Comparison of ENCODE assay signal across 17 mouse cellular contexts in genomic region chr2:44955506-44955905, GRCm38 (mm10). TPM values are rescaled to one million over a fixed set of nuclear protein-coding genes. Genes with fewer than 3 reads are reported as not detected.
DNase-seq lines count a peak whose midpoint lies in the region; ATAC-seq and TF ChIP-seq lines count a peak whose summit lies in the region.
"Had no signal": no experiment of that assay in that cellular context is flagged by ENCODE, and none has a peak within 500 bp of the region (broad histone marks: within the 10 kb centered on the region; RNA-seq: fewer than 3 reads in every experiment).

No protein-coding gene starts in this region.

- intact Hi-C loops in heart, adult 2 months (cut with DNase I), result no loop called here

- peak overlapping the region; percentile 62; the same call in 1 of the 2 replicates for H3K27ac ChIP-seq in heart, adult 2 months
- no peak overlapping the region for H3K27ac ChIP-seq in midbrain, embryonic 11.5 days (ENCODE audit: low read depth, low read length)
- no peak overlapping the region for H3K27ac ChIP-seq in midbrain, postnatal 0 days (ENCODE audit: low read depth, low read length)
- 0 out of 2 replicates have a peak overlapping the region, but pooled peaks have one; percentile 6 for H3K27ac ChIP-seq in liver, embryonic 13.5 days
- H3K27ac ChIP-seq in liver, postnatal 0 days (ENCODE audit: low read depth), result no peak overlapping the region
- H3K27ac ChIP-seq: embryonic facial prominence, embryonic 12.5 days; forebrain, embryonic 15.5 days; hindbrain, embryonic 15.5 days had no signal

- peaks cover 3% of the 10 kb centered on the region for H3K36me3 ChIP-seq in heart, adult 2 months (ENCODE audit: control insufficient read depth, insufficient read depth, low read length)
- H3K36me3 ChIP-seq in midbrain, embryonic 11.5 days (ENCODE audit: control insufficient read depth, insufficient read depth, low read length), result no peaks in the 10 kb centered on the region
- no peaks in the 10 kb centered on the region for H3K36me3 ChIP-seq in midbrain, postnatal 0 days (ENCODE audit: insufficient read depth, low read length)
- H3K36me3 ChIP-seq in liver, embryonic 13.5 days, result no peaks in the 10 kb centered on the region
- no peaks in the 10 kb centered on the region for H3K36me3 ChIP-seq in liver, postnatal 0 days (replicated peaks; ENCODE audit: insufficient read depth, low read length)
- H3K36me3 ChIP-seq: embryonic facial prominence, embryonic 12.5 days; forebrain, embryonic 15.5 days; heart, embryonic 12.5 days; hindbrain, embryonic 15.5 days had no signal

- peaks cover 5% of the 10 kb centered on the region for H3K4me1 ChIP-seq in heart, adult 2 months (ENCODE audit: control insufficient read depth, insufficient read depth, low read length)
- peaks cover 3% of the 10 kb centered on the region for H3K4me1 ChIP-seq in midbrain, embryonic 11.5 days (ENCODE audit: control insufficient read depth, insufficient read depth, low read length)
- no peaks in the 10 kb centered on the region for H3K4me1 ChIP-seq in midbrain, postnatal 0 days (ENCODE audit: insufficient read depth, low read length)
- H3K4me1 ChIP-seq in liver, embryonic 13.5 days (replicated peaks), result peaks cover 42% of the 10 kb centered on the region
- peaks cover 11% of the 10 kb centered on the region; the same call in 1 of the 2 replicates for H3K4me1 ChIP-seq in liver, postnatal 0 days (ENCODE audit: insufficient read depth)
- H3K4me1 ChIP-seq in lung, adult 2 months (ENCODE audit: control insufficient read depth, insufficient read depth, low read length), result peaks cover 6% of the 10 kb centered on the region; the same call in 1 of the 2 replicates
- H3K4me1 ChIP-seq: forebrain, embryonic 15.5 days; hindbrain, embryonic 15.5 days had no signal

- no peak overlapping the region for H3K4me3 ChIP-seq in heart, adult 2 months
- no peak overlapping the region for H3K4me3 ChIP-seq in midbrain, embryonic 11.5 days (ENCODE audit: low read depth, low read length)
- no peak overlapping the region for H3K4me3 ChIP-seq in midbrain, postnatal 0 days (ENCODE audit: low read depth, low read length)
- no peak overlapping the region for H3K4me3 ChIP-seq in liver, embryonic 13.5 days (replicated peaks)
- no peak overlapping the region for H3K4me3 ChIP-seq in liver, postnatal 0 days (ENCODE audit: low read depth, low read length)
- no peak overlapping the region for H3K4me3 ChIP-seq in lung, adult 2 months (replicated peaks; ENCODE audit: extremely low read depth, low read depth, low read length)
- H3K4me3 ChIP-seq: embryonic facial prominence, embryonic 12.5 days; forebrain, embryonic 15.5 days; heart, embryonic 12.5 days; hindbrain, embryonic 15.5 days had no signal

- no peak overlapping the region for H3K9ac ChIP-seq in heart, adult 2 months (ENCODE audit: low read depth, low read length)
- H3K9ac ChIP-seq in midbrain, embryonic 11.5 days (ENCODE audit: low read length), result no peak overlapping the region
- no peak overlapping the region for H3K9ac ChIP-seq in midbrain, postnatal 0 days (replicated peaks; ENCODE audit: low read length, poor library complexity, severe bottlenecking)
- no peak overlapping the region for H3K9ac ChIP-seq in liver, embryonic 13.5 days
- H3K9ac ChIP-seq in liver, postnatal 0 days (replicated peaks), result no peak overlapping the region
- H3K9ac ChIP-seq: embryonic facial prominence, embryonic 12.5 days; forebrain, embryonic 15.5 days; heart, embryonic 12.5 days; hindbrain, embryonic 15.5 days had no signal

- no peak for TF ChIP-seq EP300 in heart, adult 2 months (IDR thresholded peaks at IDR 0.05; ENCODE audit: insufficient read depth, low read depth, low read length)
- peak; percentile 30; the same call in 1 of the 2 replicates for TF ChIP-seq EP300 in liver, postnatal 0 days (IDR thresholded peaks at IDR 0.05; ENCODE audit: low read depth)

- H3K79me2 ChIP-seq in heart, adult 2 months (replicated peaks; ENCODE audit: control insufficient read depth, insufficient read depth, low read length), result no peaks in the 10 kb centered on the region

- no peaks in the 10 kb centered on the region for H3K27me3 ChIP-seq in heart, adult 2 months (ENCODE audit: control insufficient read depth, insufficient read depth, low read length)
- H3K27me3 ChIP-seq in midbrain, embryonic 11.5 days (ENCODE audit: control insufficient read depth, insufficient read depth, low read length), result no peaks in the 10 kb centered on the region
- no peaks in the 10 kb centered on the region for H3K27me3 ChIP-seq in midbrain, postnatal 0 days (ENCODE audit: insufficient read depth, low read length)
- H3K27me3 ChIP-seq in liver, embryonic 13.5 days, result no peaks in the 10 kb centered on the region
- H3K27me3 ChIP-seq in liver, postnatal 0 days (ENCODE audit: insufficient read depth, low read length), result no peaks in the 10 kb centered on the region
- H3K27me3 ChIP-seq: embryonic facial prominence, embryonic 12.5 days; forebrain, embryonic 15.5 days; heart, embryonic 12.5 days; hindbrain, embryonic 15.5 days had no signal

- no peak for DNase-seq in heart, adult 2 months
- no peak for DNase-seq in heart, postnatal 4 days
- DNase-seq in midbrain, embryonic 11.5 days (ENCODE audit: low spot score, missing footprints), result peak; percentile 44
- DNase-seq in midbrain, postnatal 0 days (ENCODE audit: low spot score), result no peak
- no peak for DNase-seq in liver, embryonic 13.5 days
- no peak for DNase-seq in liver, postnatal 0 days
- no peak for DNase-seq in kidney, postnatal 10 days
- DNase-seq in lung, adult 2 months, result no peak
- DNase-seq: adrenal gland, postnatal 10 days; cerebellum, adult 11-12 months; cerebellum, adult 9-10 months; cerebellum, postnatal 25 days; gastrocnemius, postnatal 10 days had no signal

- TF ChIP-seq POLR2A in heart, adult 2 months (IDR thresholded peaks at IDR 0.05; ENCODE audit: insufficient read depth, low read depth, low read length), result no peak
- no peak for TF ChIP-seq POLR2A in lung, adult 2 months (IDR thresholded peaks at IDR 0.05; ENCODE audit: borderline replicate concordance, extremely low read depth, low read depth, low read length)

- WGBS in heart, adult 2 months, result 88% methylated on average over 6 of the region's 6 CpGs
- 90% methylated on average over 6 of the region's 6 CpGs for WGBS in midbrain, embryonic 11.5 days
- WGBS in midbrain, postnatal 0 days, result 91% methylated on average over 6 of the region's 6 CpGs
- 17% methylated on average over 6 of the region's 6 CpGs for WGBS in liver, embryonic 13.5 days (ENCODE audit: insufficient replicate concordance)
- 59% methylated on average over 6 of the region's 6 CpGs for WGBS in liver, postnatal 0 days (ENCODE audit: insufficient replicate concordance)
- 85% methylated on average over 6 of the region's 6 CpGs for WGBS in lung, adult 2 months

- no peak overlapping the region for H3K4me2 ChIP-seq in midbrain, embryonic 11.5 days
- H3K4me2 ChIP-seq in midbrain, postnatal 0 days (ENCODE audit: low read depth, low read length, poor library complexity, severe bottlenecking), result no peak overlapping the region
- peak overlapping the region; percentile 36 for H3K4me2 ChIP-seq in liver, embryonic 13.5 days
- no peak overlapping the region for H3K4me2 ChIP-seq in liver, postnatal 0 days (ENCODE audit: low read depth, low read length)
- H3K4me2 ChIP-seq: embryonic facial prominence, embryonic 12.5 days; forebrain, embryonic 15.5 days; heart, embryonic 12.5 days; hindbrain, embryonic 15.5 days had no signal

- no peak for ATAC-seq in midbrain, embryonic 11.5 days (ENCODE audit: low FRiP score)
- no peak for ATAC-seq in midbrain, postnatal 0 days (ENCODE audit: low FRiP score)
- ATAC-seq in liver, embryonic 13.5 days (ENCODE audit: low read depth), result peak; percentile 80
- ATAC-seq in liver, postnatal 0 days, result no peak
- ATAC-seq: forebrain, embryonic 15.5 days had no signal

- no peaks in the 10 kb centered on the region for H3K9me3 ChIP-seq in midbrain, embryonic 11.5 days (ENCODE audit: control insufficient read depth, low read length)
- no peaks in the 10 kb centered on the region for H3K9me3 ChIP-seq in midbrain, postnatal 0 days (ENCODE audit: low read length)
- H3K9me3 ChIP-seq in liver, embryonic 13.5 days (replicated peaks), result no peaks in the 10 kb centered on the region
- no peaks in the 10 kb centered on the region for H3K9me3 ChIP-seq in liver, postnatal 0 days (ENCODE audit: low read length)
- H3K9me3 ChIP-seq: embryonic facial prominence, embryonic 12.5 days; forebrain, embryonic 15.5 days; heart, embryonic 12.5 days; hindbrain, embryonic 15.5 days had no signal

- TF ChIP-seq CTCF in heart, adult 2 months (IDR thresholded peaks at IDR 0.05), result no peak
- no peak for TF ChIP-seq CTCF in midbrain, postnatal 0 days (IDR thresholded peaks at IDR 0.05)
- no peak for TF ChIP-seq CTCF in liver, postnatal 0 days (IDR thresholded peaks at IDR 0.05; ENCODE audit: low read depth)
- TF ChIP-seq CTCF in lung, adult 2 months (IDR thresholded peaks at IDR 0.05; ENCODE audit: insufficient read depth, low read length), result no peak

RNA-seq across cellular contexts. Expression of gene Gtdc1, which starts 28.0 kb away (rescaled TPM):
- total RNA-seq in heart, adult 2 months (2021), result 10 to 100 TPM; 16.5 to 17.7 TPM
- polyA plus RNA-seq in heart, adult 2 months (2012; rRNA removed), result 6.2 and 10.5 TPM in 2 replicates
- total RNA-seq in heart, postnatal 4 days (2021), result 10 to 100 TPM; 33.5 to 38.5 TPM
- 13.4 and 15.8 TPM in 2 replicates for polyA plus RNA-seq in midbrain, embryonic 11.5 days (2014; fragmentation: Nextera tagmentation; extraction: Ambion mirVana)
- 43.4 and 53.2 TPM in 2 replicates for total RNA-seq in midbrain, postnatal 0 days (2014; rRNA removed)
- polyA plus RNA-seq in midbrain, postnatal 0 days (2015; fragmentation: Nextera tagmentation; extraction: Ambion mirVana), result 18.6 and 19.3 TPM in 2 replicates
- polyA plus RNA-seq in liver, embryonic 13.5 days (2015; fragmentation: Nextera tagmentation; extraction: Ambion mirVana), result 3.4 and 5.5 TPM in 2 replicates
- 7.8 and 8.5 TPM in 2 replicates for polyA plus RNA-seq in liver, postnatal 0 days (2015; fragmentation: Nextera tagmentation; extraction: Ambion mirVana)
- 2.4 and 5.9 TPM in 2 replicates for polyA plus RNA-seq in lung, adult 2 months (2012; rRNA removed)

Comparison
In these comparisons a context has a peak if more than half of its experiments do, and no peak if none do; other contexts are left out.
1. H3K27ac ChIP-seq: peak in heart, adult 2 months (single experiment) and liver, embryonic 13.5 days (single experiment); none in midbrain, embryonic 11.5 days (single experiment), midbrain, postnatal 0 days (single experiment) and liver, postnatal 0 days (single experiment).